Mouse (Mus musculus): ENCODE results near the gene Aifm2.

DNA sequence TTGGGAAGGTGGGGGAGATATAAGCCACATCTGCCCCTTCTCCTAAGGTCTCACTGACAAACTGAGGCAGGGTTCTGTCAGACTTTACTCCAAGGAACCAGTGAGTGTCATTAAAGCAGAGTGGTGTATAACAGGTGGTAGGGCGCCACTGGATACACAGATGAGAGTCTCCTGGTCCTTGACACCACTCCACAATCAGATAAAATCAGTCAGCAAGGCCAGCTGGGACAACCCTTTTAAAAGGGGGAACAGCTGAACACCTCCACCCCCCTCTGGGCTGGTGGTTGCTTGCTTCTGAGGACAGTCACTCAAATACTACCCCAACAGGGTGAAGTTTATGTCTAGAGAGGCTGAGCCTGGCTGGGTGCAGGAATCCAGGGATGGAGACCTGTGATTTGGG is 22.5 kb downstream of the Aifm2 start:
- TF ChIP-seq CTCF (IDR thresholded peaks at IDR 0.05) = no peak
- TF ChIP-seq POLR2A (IDR thresholded peaks at IDR 0.05; ENCODE audit: insufficient read depth, low read depth, low read length) = no peak
